Mouse (Mus musculus): ENCODE measurements around the gene 2310007B03Rik.

- no peak for TF ChIP-seq CTCF (IDR thresholded peaks at IDR 0.05; ENCODE audit: borderline replicate concordance, extremely low read depth, insufficient read depth, insufficient read length)
- TF ChIP-seq POLR2A (IDR thresholded peaks at IDR 0.05; ENCODE audit: borderline replicate concordance, extremely low read depth, insufficient read depth, insufficient read length, poor library complexity, severe bottlenecking): no peak
Measured at GRCm38 (mm10) chr1:93115471-93115870, 45.3 kb downstream of the 2310007B03Rik start.
